Mouse (Mus musculus) R1 (cell line): ENCODE measurements at regions not wholly inside any gene's neighbourhood (a gene's known extent, or its start where the extent isn't known, plus 50 kb on each side); places are given as distances from the start of the nearest gene placed in this dataset.

Source experiments
- DNase-seq: peaks from one replicate; pipeline ENCODE4 v3.0.0-alpha.2; 2018; ENCODE audit warnings: low read depth, low spot score

GRCm38 (mm10) chr10:92242714-92243440 is 479.3 kb downstream of the Nedd1 start:
- peak; percentile 21 for DNase-seq

- no peak for DNase-seq
These were observed 484.3 kb downstream of the Nedd1 start for GRCm38 (mm10) chr10:92237881-92238280.

- no peak for DNase-seq
These were observed 490.1 kb downstream of the Nedd1 start for GRCm38 (mm10) chr10:92232081-92232480.

- DNase-seq = peak; percentile 25
These were observed 496.4 kb downstream of the Nedd1 start for GRCm38 (mm10) chr10:92225818-92226217.

GRCm38 (mm10) chr10:92225071-92225470 is 497.1 kb downstream of the Nedd1 start:
- DNase-seq = no peak

GRCm38 (mm10) chr10:92219310-92219709 is 502.9 kb downstream of the Nedd1 start:
- no peak for DNase-seq

GRCm38 (mm10) chr10:92170856-92171255 is 551.4 kb downstream of the Nedd1 start:
- no peak for DNase-seq

- DNase-seq = no peak
These were observed 556.2 kb downstream of the Nedd1 start for GRCm38 (mm10) chr10:92166057-92166456.

GRCm38 (mm10) chr10:92164991-92165390 is 557.2 kb downstream of the Nedd1 start:
- no peak for DNase-seq

- no peak for DNase-seq
These were observed 557.6 kb downstream of the Nedd1 start for GRCm38 (mm10) chr10:92164648-92164960.

- no peak for DNase-seq
These were observed 558.2 kb downstream of the Nedd1 start for GRCm38 (mm10) chr10:92163851-92164647.

GRCm38 (mm10) chr10:92163071-92163504 is 559.1 kb downstream of the Nedd1 start:
- peak; percentile 75 for DNase-seq

- DNase-seq = peak; percentile 15
These were observed 559.7 kb downstream of the Nedd1 start for GRCm38 (mm10) chr10:92162473-92163011.

- DNase-seq = peak; percentile 12
These were observed 560.7 kb downstream of the Nedd1 start for GRCm38 (mm10) chr10:92161501-92161900.

GRCm38 (mm10) chr10:92146263-92146662 is 576.0 kb downstream of the Nedd1 start:
- DNase-seq = no peak

GRCm38 (mm10) chr10:92135521-92135920 is 586.7 kb downstream of the Nedd1 start:
- no peak for DNase-seq

GRCm38 (mm10) chr10:92112790-92113189 is 609.4 kb downstream of the Nedd1 start:
- DNase-seq = no peak

- DNase-seq = no peak
These were observed 615.9 kb downstream of the Nedd1 start for GRCm38 (mm10) chr10:92106331-92106730.

- no peak for DNase-seq
These were observed 618.3 kb downstream of the Nedd1 start for GRCm38 (mm10) chr10:92103887-92104286.

- no peak for DNase-seq
These were observed 619.5 kb downstream of the Nedd1 start for GRCm38 (mm10) chr10:92102755-92103154.

GRCm38 (mm10) chr10:92097562-92097961 is 624.7 kb downstream of the Nedd1 start:
- no peak for DNase-seq

GRCm38 (mm10) chr10:92097081-92097480 is 625.1 kb downstream of the Nedd1 start:
- DNase-seq = no peak
